Mouse (Mus musculus) ovary, adult 10 weeks (tissue): Measurements from ENCODE around the gene Wdr27. TPM values are rescaled to one million over a fixed set of nuclear protein-coding genes. Genes with fewer than 3 reads are reported as not detected.

Source experiments
- polyA plus RNA-seq: library from polyadenylated mRNA; stranded (reverse); fragments of 350-450 nt; fragmentation: Illumina TruSeq; extraction: RNeasy Lipid Tissue Mini Kit (QIAGEN cat#74804); gene quantifications from one replicate; pipeline ENCODE4 v1.2.3, GENCODE M21; 2014

The Wdr27 gene
- polyA plus RNA-seq = 2.6 TPM

DNA sequence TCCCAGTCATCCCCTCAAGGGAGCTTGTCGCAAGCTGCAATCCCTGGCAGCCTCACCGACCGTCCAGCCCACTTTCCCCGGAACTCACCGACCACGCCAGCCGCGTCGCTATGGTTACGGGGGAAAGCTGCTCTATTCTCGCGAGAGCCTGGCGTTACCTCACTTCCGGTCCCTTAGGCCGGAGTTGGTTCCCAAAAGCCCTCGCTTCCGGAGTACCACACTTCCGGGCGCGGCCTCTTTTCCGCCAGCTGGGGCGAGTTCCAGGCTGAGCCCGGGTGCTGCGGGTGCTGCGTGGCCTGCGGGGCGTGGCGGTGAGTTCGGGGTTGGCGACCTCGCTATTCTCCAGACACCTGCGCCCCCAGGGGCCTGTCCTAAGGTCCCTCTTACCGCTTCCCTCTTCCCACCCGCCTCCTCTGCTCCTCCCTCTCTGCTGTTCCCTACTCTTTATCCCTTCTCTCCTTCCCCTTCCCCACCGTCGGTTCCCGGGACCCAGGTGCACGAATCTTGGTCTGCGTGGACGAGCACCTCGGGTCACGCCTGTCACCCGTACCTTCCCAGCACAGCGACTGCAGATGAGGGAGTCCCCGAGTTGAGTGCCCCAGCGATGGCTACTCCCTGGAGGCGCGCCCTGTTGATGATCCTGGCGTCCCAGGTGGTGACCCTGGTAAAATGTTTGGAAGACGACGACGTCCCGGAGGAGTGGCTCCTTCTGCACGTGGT lies at the start of gene Wdr27, which contains the start of gene 1600012H06Rik:
Gene Wdr27, minus strand, starts transcription at position 150 of the 720 bp plus-strand sequence.
Gene 1600012H06Rik, plus strand, starts transcription at position 176 of the 720 bp plus-strand sequence.

DNA sequence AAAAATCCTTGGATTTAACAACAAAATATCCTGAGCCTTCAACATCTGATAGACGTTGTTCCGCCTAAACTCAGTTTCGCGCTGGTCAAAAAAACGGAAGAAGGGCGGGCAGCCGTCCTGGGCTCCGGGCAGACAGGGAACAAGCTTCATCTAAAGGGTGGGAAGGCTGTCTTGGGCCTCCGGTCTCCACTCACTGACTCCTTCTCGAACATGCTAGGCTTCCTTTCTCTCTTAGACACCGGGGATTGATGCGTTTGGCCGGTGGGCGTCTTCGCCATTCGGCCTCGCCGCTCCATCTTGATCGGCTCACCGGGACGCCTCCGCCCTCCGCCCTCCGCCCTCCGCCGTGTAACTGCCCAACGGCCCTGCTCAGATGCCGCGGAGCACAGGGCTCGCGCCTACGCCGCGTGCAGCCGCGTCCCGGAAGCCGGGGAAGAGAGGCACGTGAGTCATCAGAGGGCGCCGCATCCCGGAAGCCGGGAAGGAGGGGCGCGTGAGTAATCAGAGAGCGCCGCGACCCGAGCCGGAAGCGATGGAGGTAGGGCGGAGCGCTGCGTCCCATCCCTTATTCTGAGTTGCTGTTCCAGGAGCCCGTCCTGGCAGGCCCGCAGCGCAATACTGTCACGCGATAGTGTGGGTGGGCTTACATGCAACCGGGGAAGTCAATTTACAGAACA lies 35.5 kb upstream of the Wdr27 start, which contains the start of the genes 9030025P20Rik and Gm3417:
Gene 9030025P20Rik, plus strand, starts transcription at position 107 of the 677 bp plus-strand sequence.
Gene Gm3417, minus strand, starts transcription at position 429 of the 677 bp plus-strand sequence.

DNA sequence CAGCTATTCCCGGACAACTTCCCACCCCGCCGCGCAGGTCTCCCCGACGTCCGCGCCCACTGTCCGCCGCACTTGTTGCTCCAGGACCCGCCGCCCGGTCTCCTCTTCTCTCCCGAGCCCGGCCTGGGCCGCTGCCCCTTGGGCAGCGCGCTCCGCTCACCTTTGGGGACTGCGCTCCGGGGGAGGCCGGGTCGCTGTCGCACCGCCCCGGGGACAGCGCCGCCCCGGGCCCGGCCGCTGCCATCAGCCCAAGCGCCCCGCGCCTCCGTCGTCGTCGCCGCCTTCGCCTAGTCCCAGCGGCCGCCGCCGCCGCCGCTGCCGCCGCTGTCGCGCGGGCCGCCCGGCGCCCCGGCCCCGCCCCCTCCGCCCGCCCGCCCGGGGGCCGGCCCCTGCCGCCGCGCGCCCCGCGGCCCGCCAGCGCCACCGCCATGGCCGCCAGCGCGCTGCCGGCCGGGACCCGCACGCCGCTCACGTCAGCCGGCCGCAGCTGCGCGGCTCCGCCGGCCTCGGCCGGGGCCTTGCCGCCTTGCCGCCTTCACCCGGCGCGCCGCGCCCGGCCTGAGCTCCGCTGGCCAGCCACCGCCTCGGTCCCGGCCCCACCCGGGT lies 18.1 kb upstream of the Wdr27 start, which contains the start of gene Phf10:
Gene Phf10, minus strand, starts transcription at position 323 of the 606 bp plus-strand sequence.

Other genes with a start within 250 kb of the Wdr27 start
- 19.1 TPM for gene Thbs2, start 248.9 kb downstream of the Wdr27 start, polyA plus RNA-seq
- 167 TPM for gene 1600012H06Rik, start within 50 bp of the Wdr27 start, polyA plus RNA-seq
- 157 TPM for gene Phf10, start 18.1 kb upstream of the Wdr27 start, polyA plus RNA-seq
- 2.7 TPM for gene 9030025P20Rik, start 35.3 kb upstream of the Wdr27 start, polyA plus RNA-seq
- gene Gm3417, start 35.6 kb upstream of the Wdr27 start, polyA plus RNA-seq = 1.9 TPM
- gene Gm3435, start 67.0 kb upstream of the Wdr27 start, polyA plus RNA-seq = 1.8 TPM
- 36.2 TPM for gene Ermard, start 98.0 kb upstream of the Wdr27 start, polyA plus RNA-seq
- 5.4 TPM for gene Tcte3, start 98.3 kb upstream of the Wdr27 start, polyA plus RNA-seq
- gene Gm3448, start 98.4 kb upstream of the Wdr27 start, polyA plus RNA-seq = 1.6 TPM